Comparison of ENCODE assay signal across 11 mouse cellular contexts in genomic region chr5:147959088-147959487, GRCm38 (mm10). TPM values are rescaled to one million over a fixed set of nuclear protein-coding genes. Genes with fewer than 3 reads are reported as not detected.
A peak's percentile ranks its signal among the peaks of the same experiment; 100 is the strongest.
DNase-seq lines count a peak whose midpoint lies in the region; ATAC-seq and TF ChIP-seq lines count a peak whose summit lies in the region.
"Had no signal": no experiment of that assay in that cellular context is flagged by ENCODE, and none has a peak within 500 bp of the region (broad histone marks: within the 10 kb centered on the region; RNA-seq: fewer than 3 reads in every experiment).

No protein-coding gene starts in this region.

- no peak for ATAC-seq in forebrain, embryonic 15.5 days (replicated peaks)
- ATAC-seq in forebrain, embryonic 16.5 days, result no peak
- ATAC-seq: lung, postnatal 0 days had no signal

- H3K4me1 ChIP-seq in forebrain, embryonic 15.5 days, result peaks cover 25% of the 10 kb centered on the region
- H3K4me1 ChIP-seq in forebrain, embryonic 16.5 days (replicated peaks; ENCODE audit: control insufficient read depth, insufficient read depth, low read length), result peaks cover 15% of the 10 kb centered on the region
- peaks cover 25% of the 10 kb centered on the region for H3K4me1 ChIP-seq in heart, embryonic 10.5 days

- H3K4me3 ChIP-seq in forebrain, embryonic 15.5 days, result peak overlapping the region; percentile 77; the same call in 1 of the 2 replicates
- H3K4me3 ChIP-seq in forebrain, embryonic 16.5 days (replicated peaks; ENCODE audit: low read length), result no peak overlapping the region
- H3K4me3 ChIP-seq in left cerebral cortex, adult 2 months, result peak overlapping the region; percentile 66
- no peak overlapping the region for H3K4me3 ChIP-seq in heart, embryonic 10.5 days
- H3K4me3 ChIP-seq: embryonic facial prominence, embryonic 13.5 days had no signal

- H3K36me3 ChIP-seq in forebrain, embryonic 15.5 days, result no peaks in the 10 kb centered on the region
- no peaks in the 10 kb centered on the region for H3K36me3 ChIP-seq in forebrain, embryonic 16.5 days (ENCODE audit: control insufficient read depth, insufficient read depth)
- H3K36me3 ChIP-seq in heart, embryonic 10.5 days, result no peaks in the 10 kb centered on the region
- H3K36me3 ChIP-seq: embryonic facial prominence, embryonic 13.5 days had no signal

- intact Hi-C loops in left cerebral cortex, adult 2 months (cut with DNase I), result no loop called here

- no peak for TF ChIP-seq CTCF in left cerebral cortex, adult 2 months (IDR thresholded peaks at IDR 0.05)

- H3K4me2 ChIP-seq in forebrain, embryonic 15.5 days (replicated peaks), result peak overlapping the region; percentile 99; the same call in 1 of the 2 replicates
- H3K4me2 ChIP-seq in forebrain, embryonic 16.5 days (ENCODE audit: low read length), result no peak overlapping the region

- peak; percentile 18 for DNase-seq in lung, postnatal 36 days
- DNase-seq in lung, postnatal 25 days (ENCODE audit: low spot score), result no peak
- peak; percentile 33 to 36 for DNase-seq in left cerebral cortex, adult 2 months (ENCODE audit: extremely low spot score in 1 of 2, low spot score in 2 of 2)
- DNase-seq in right cerebral cortex, postnatal 25 days, result peak; percentile 44
- no peak for DNase-seq in adrenal gland, adult 8-10 months
- no peak for DNase-seq in heart, embryonic 10.5 days (ENCODE audit: low spot score)
- DNase-seq: B cell, adult 2 months had no signal

- no peaks in the 10 kb centered on the region; the same call in 1 of the 2 replicates for H3K27me3 ChIP-seq in forebrain, embryonic 15.5 days
- H3K27me3 ChIP-seq in forebrain, embryonic 16.5 days (replicated peaks; ENCODE audit: control insufficient read depth, insufficient read depth, low read length), result no peaks in the 10 kb centered on the region
- peaks cover 38% of the 10 kb centered on the region for H3K27me3 ChIP-seq in heart, embryonic 10.5 days (ENCODE audit: insufficient read depth, poor library complexity, severe bottlenecking)

- H3K27ac ChIP-seq in forebrain, embryonic 15.5 days (replicated peaks), result no peak overlapping the region
- no peak overlapping the region for H3K27ac ChIP-seq in forebrain, embryonic 16.5 days (ENCODE audit: low read length)
- peak overlapping the region; percentile 96 for H3K27ac ChIP-seq in left cerebral cortex, adult 2 months
- H3K27ac ChIP-seq in heart, embryonic 10.5 days, result no peak overlapping the region
- H3K27ac ChIP-seq: embryonic facial prominence, embryonic 13.5 days had no signal

- no peak overlapping the region for H3K9ac ChIP-seq in forebrain, embryonic 15.5 days (replicated peaks)
- no peak overlapping the region for H3K9ac ChIP-seq in forebrain, embryonic 16.5 days (replicated peaks; ENCODE audit: low read depth, low read length)
- H3K9ac ChIP-seq: embryonic facial prominence, embryonic 13.5 days had no signal

- 23% methylated on average over 5 of the region's 5 CpGs for WGBS in forebrain, embryonic 15.5 days
- whole genome bisulfite sequencing in forebrain, embryonic 16.5 days, result 15% methylated on average over 5 of the region's 5 CpGs
- 57% methylated on average over 5 of the region's 5 CpGs for WGBS in heart, embryonic 10.5 days

- no peaks in the 10 kb centered on the region for H3K9me3 ChIP-seq in forebrain, embryonic 15.5 days
- no peaks in the 10 kb centered on the region for H3K9me3 ChIP-seq in forebrain, embryonic 16.5 days (ENCODE audit: control insufficient read depth, low read length)
- no peaks in the 10 kb centered on the region for H3K9me3 ChIP-seq in heart, embryonic 10.5 days
- H3K9me3 ChIP-seq: embryonic facial prominence, embryonic 13.5 days had no signal

RNA-seq across cellular contexts. Expression of gene Mtus2, which starts 2.0 kb away (rescaled TPM):
- 16.9 and 20.0 TPM in 2 replicates for polyA plus RNA-seq in forebrain, embryonic 15.5 days (2015; fragmentation: Nextera tagmentation; extraction: Ambion mirVana)
- polyA plus RNA-seq in forebrain, embryonic 16.5 days (2015; fragmentation: Nextera tagmentation; extraction: Ambion mirVana), result 17.9 and 20.9 TPM in 2 replicates
- total RNA-seq in left cerebral cortex, adult 2 months (2021), result 10 to 100 TPM; 38.4 to 42.0 TPM
- 1 to 10 TPM; 3.2 to 4.7 (median 3.8) TPM for total RNA-seq in adrenal gland, adult 8-10 months (2022)
- polyA plus RNA-seq in heart, embryonic 10.5 days (2016; fragmentation: Nextera tagmentation; extraction: Ambion mirVana), result 52.2 and 82.7 TPM in 2 replicates

Comparison
In these comparisons a context has a peak if more than half of its experiments do, and no peak if none do; other contexts are left out.
1. H3K4me3 ChIP-seq: peak in forebrain, embryonic 15.5 days (single experiment) and left cerebral cortex, adult 2 months (single experiment); none in forebrain, embryonic 16.5 days (single experiment) and heart, embryonic 10.5 days (single experiment).
2. DNase-seq: peak in lung, postnatal 36 days (single experiment), left cerebral cortex, adult 2 months (2 of 2) and right cerebral cortex, postnatal 25 days (single experiment); none in lung, postnatal 25 days (single experiment), adrenal gland, adult 8-10 months (single experiment) and heart, embryonic 10.5 days (single experiment).